Mouse (Mus musculus) heart, embryonic 14.5 days (tissue): Measurements from ENCODE around the gene Ogn. TPM values are rescaled to one million over a fixed set of nuclear protein-coding genes. Genes with fewer than 3 reads are reported as not detected.

Source experiments
- ATAC-seq: fragments of 200-750 bp; cut with Nextera tagmentation; 2 replicates; pipeline ENCODE4 v1.8.0; 2017; ENCODE audit warnings: low read depth, moderate TSS enrichment; ENCODE audit not compliant: insufficient number of reproducible peaks, insufficient read depth, low FRiP score
- H3K27ac ChIP-seq, 2 experiments: fragments of 200-500 bp in 1 of 2; fragments of 300-500 bp in 1 of 2; sonication (generic) in 1 of 2; replicated peaks in 1 of 2; 2 replicates each; pipeline ENCODE4 v1.5.1; 2012 to 2014; ENCODE audit warnings: low read depth in 2 of 2, low read length in 2 of 2, control low read depth in 1 of 2, mild to moderate bottlenecking in 1 of 2, mixed read lengths in 1 of 2; ENCODE audit not compliant: control insufficient read depth in 1 of 2, insufficient read depth in 1 of 2
- H3K27me3 ChIP-seq: fragments of 300-500 bp; sonication (generic); 2 replicates; pipeline ENCODE4 v1.6.1; 2014; ENCODE audit warnings: mild to moderate bottlenecking, low read length, control low read depth; ENCODE audit not compliant: control insufficient read depth, insufficient read depth
- H3K36me3 ChIP-seq: fragments of 300-500 bp; sonication (generic); 2 replicates; pipeline ENCODE4 v1.6.1; 2014; ENCODE audit warnings: mild to moderate bottlenecking, control low read depth, low read length, mixed read lengths; ENCODE audit not compliant: control insufficient read depth, insufficient read depth
- H3K4me1 ChIP-seq, 2 experiments: fragments of 200-500 bp in 1 of 2; fragments of 300-500 bp in 1 of 2; sonication (generic) in 1 of 2; 2 replicates each; pipeline ENCODE4 v1.6.1; 2012 to 2014; ENCODE audit warnings: low read length in 2 of 2, control low read depth in 1 of 2, mixed read lengths in 1 of 2; ENCODE audit not compliant: control insufficient read depth in 2 of 2, insufficient read depth in 2 of 2
- H3K4me2 ChIP-seq: fragments of 300-500 bp; sonication (generic); 2 replicates; pipeline ENCODE4 v1.6.1; 2014; ENCODE audit warnings: mild to moderate bottlenecking, low read length
- H3K4me3 ChIP-seq, 2 experiments: fragments of 200-500 bp in 1 of 2; fragments of 300-500 bp in 1 of 2; sonication (generic) in 1 of 2; 2 replicates each; pipeline ENCODE4 v1.5.1; 2012 to 2014; ENCODE audit warnings: low read length in 2 of 2, mild to moderate bottlenecking in 2 of 2, control low read depth in 1 of 2, low read depth in 1 of 2, moderate library complexity in 1 of 2; ENCODE audit not compliant: control insufficient read depth in 1 of 2, insufficient read depth in 1 of 2
- H3K9ac ChIP-seq: fragments of 300-500 bp; sonication (generic); 2 replicates; pipeline ENCODE4 v1.6.1; 2014; ENCODE audit warnings: mild to moderate bottlenecking, low read length
- H3K9me3 ChIP-seq: fragments of 300-500 bp; sonication (generic); 2 replicates; pipeline ENCODE4 v1.6.1; 2016; ENCODE audit warnings: low read length, control low read depth; ENCODE audit not compliant: control insufficient read depth
- WGBS: fragments of 180-500 bp; shearing (Covaris S2); extraction: QIAGEN DNeasy Blood & Tissue Kit; methylation state at CpG from one replicate; pipeline ENCODE4 v1.1.7; 2014; 5-methylcytosine and 5-hydroxymethylcytosine counted together
- polyA plus RNA-seq: library from polyadenylated mRNA; unstranded; fragments of >200 nt; fragmentation: Nextera tagmentation; extraction: Ambion mirVana; gene quantifications from 2 replicates; pipeline ENCODE4 v1.2.1, GENCODE M21; 2014

Gene Ogn
- 30.3 and 39.4 TPM in 2 replicates for polyA plus RNA-seq

DNA sequence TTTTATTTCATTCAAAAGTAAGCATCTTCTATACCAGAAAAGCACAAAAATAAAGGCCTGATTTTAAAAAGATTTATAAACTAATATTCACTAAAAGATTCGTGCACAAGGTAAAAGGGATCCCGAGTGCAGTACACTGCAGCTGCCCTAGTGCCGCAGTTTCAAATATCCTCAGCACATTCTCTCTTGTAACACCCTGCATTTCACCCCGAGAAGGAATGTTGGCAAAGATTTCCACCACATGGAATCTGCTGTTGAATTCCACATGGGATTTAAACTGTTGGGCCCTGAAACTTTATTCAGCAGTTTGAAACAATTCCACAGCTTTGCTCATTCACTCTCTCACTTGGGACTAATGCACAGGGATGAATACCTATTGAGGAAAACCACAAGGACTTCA lies at the start of gene Ogn:
Gene Ogn (plus strand): TSS at position 333 of the 400 bp plus-strand sequence.
- 0 out of 2 replicates have a peak within 1 kb of the TSS, but pooled peaks have one; percentile 2 for H3K9ac ChIP-seq
- no peaks in the 10 kb centered on the region for H3K27me3 ChIP-seq
- H3K9me3 ChIP-seq = no peaks in the 10 kb centered on the region
- no peaks in the 10 kb centered on the region for H3K36me3 ChIP-seq
- ATAC-seq = no peak
- peak within 1 kb of the TSS; percentile 25 to 56; a peak in 3 of 4 replicates for H3K27ac ChIP-seq
- 27% methylated on average over 4 of the region's 4 CpGs for WGBS
- 0 out of 4 replicates have a peak within 1 kb of the TSS, but pooled peaks of 1 of the 2 experiments have one; percentile 2 for H3K4me3 ChIP-seq
- peak within 1 kb of the TSS; percentile 44 for H3K4me2 ChIP-seq
- H3K4me1 ChIP-seq = peaks cover 0 to 4% of the 10 kb centered on the region in 2 experiments; a peak in 2 of 4 replicates

DNA sequence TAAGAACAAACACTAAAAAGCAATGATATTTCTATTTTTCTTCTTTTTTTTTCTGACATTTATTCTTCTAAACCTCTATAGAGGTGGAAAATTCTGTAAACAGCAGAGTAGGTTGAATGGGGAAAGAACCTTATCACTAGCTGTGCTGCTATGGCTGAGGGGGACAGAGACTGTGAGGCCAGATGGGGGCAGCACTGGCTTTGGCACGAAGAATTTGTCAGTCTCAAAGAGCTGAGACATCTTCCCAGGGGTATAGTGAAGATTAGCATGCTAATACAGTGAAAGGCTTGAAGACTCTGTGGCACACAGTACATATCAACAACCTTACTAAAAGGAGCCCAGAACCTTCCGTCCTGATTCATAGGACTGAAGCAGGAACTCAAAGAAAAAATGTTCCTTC lies 48.7 kb upstream of the Ogn start:
- WGBS = 31% methylated on average over 2 of the region's 2 CpGs
- H3K4me1 ChIP-seq = no peaks in the 10 kb centered on the region
- no peak for ATAC-seq

GRCm38 (mm10) chr13:49560886-49561285 lies 47.0 kb upstream of the Ogn start:
- no peak overlapping the region for H3K4me2 ChIP-seq
- no peaks in the 10 kb centered on the region for H3K4me1 ChIP-seq
- 39% methylated on average over 2 of the region's 2 CpGs for WGBS
- H3K4me3 ChIP-seq = no peak overlapping the region
- no peak overlapping the region for H3K9ac ChIP-seq
- H3K27ac ChIP-seq = no peak overlapping the region
- no peaks in the 10 kb centered on the region for H3K36me3 ChIP-seq
- H3K9me3 ChIP-seq = no peaks in the 10 kb centered on the region
- H3K27me3 ChIP-seq = no peaks in the 10 kb centered on the region
- ATAC-seq = no peak

More for the DNA sequence above, 48.7 kb upstream of the Ogn start:
- Histone ChIP-seq H3K27me3 (no peaks in the 10 kb centered on the region), H3K9ac (no peak overlapping the region), H3K9me3 (no peaks in the 10 kb centered on the region), H3K4me3 (no peak overlapping the region), H3K4me2 (no peak overlapping the region), H3K27ac (no peak overlapping the region), H3K36me3 (no peaks in the 10 kb centered on the region)

- H3K9ac ChIP-seq = no peak overlapping the region
- H3K4me2 ChIP-seq = no peak overlapping the region
- H3K4me1 ChIP-seq = no peaks in the 10 kb centered on the region
- H3K27ac ChIP-seq = no peak overlapping the region
- no peak overlapping the region for H3K4me3 ChIP-seq
- no peaks in the 10 kb centered on the region for H3K9me3 ChIP-seq
- no peaks in the 10 kb centered on the region for H3K36me3 ChIP-seq
- ATAC-seq = no peak
- H3K27me3 ChIP-seq = no peaks in the 10 kb centered on the region
- WGBS = 85% methylated on average over 1 of the region's 1 CpGs
Observed at GRCm38 (mm10) chr13:49564347-49564746, 43.5 kb upstream of the Ogn start.

DNA sequence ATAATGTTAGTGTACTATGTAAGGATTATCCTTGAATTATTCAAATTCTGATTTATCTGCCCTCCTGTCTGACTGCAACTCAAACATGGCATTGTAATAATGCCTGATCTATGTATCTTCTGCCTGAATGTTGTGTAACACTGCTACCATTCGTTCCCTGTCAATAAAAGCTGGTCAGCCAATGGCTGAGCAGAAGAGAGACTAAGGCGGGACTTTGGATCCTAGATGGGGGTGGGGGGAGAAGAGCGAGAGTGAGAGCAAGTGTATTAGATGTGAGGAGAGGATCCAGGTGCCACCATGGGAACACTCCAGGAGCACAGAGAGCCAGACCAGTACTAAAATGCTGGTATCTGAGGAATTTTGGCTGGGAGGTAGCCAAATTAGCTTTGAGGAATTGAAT lies 37.5 kb upstream of the Ogn start:
- H3K9ac ChIP-seq = no peak overlapping the region
- no peak overlapping the region for H3K4me3 ChIP-seq
- no peaks in the 10 kb centered on the region for H3K36me3 ChIP-seq
- no peak overlapping the region for H3K27ac ChIP-seq
- WGBS = 68% methylated on average over 3 of the region's 3 CpGs
- no peaks in the 10 kb centered on the region for H3K9me3 ChIP-seq
- no peaks in the 10 kb centered on the region for H3K4me1 ChIP-seq
- ATAC-seq = no peak
- H3K4me2 ChIP-seq = no peak overlapping the region
- H3K27me3 ChIP-seq = no peaks in the 10 kb centered on the region

- 72% methylated on average over 2 of the region's 2 CpGs for WGBS
- Histone ChIP-seq H3K36me3 (no peaks in the 10 kb centered on the region), H3K9ac (no peak overlapping the region), H3K27me3 (no peaks in the 10 kb centered on the region), H3K9me3 (no peaks in the 10 kb centered on the region), H3K4me1 (no peaks in the 10 kb centered on the region), H3K4me2 (no peak overlapping the region), H3K27ac (no peak overlapping the region), H3K4me3 (no peak overlapping the region)
- no peak for ATAC-seq
Observed at GRCm38 (mm10) chr13:49571418-49571817, 36.4 kb upstream of the Ogn start.

GRCm38 (mm10) chr13:49581541-49582530 lies 26.0 kb upstream of the Ogn start, which contains the start of gene Omd:
TSS of gene Omd (plus strand) at chr13:49582462.
- H3K9ac ChIP-seq = no peak within 1 kb of the TSS
- no peaks in the 10 kb centered on the region for H3K27me3 ChIP-seq
- no peak within 1 kb of the TSS for H3K4me2 ChIP-seq
- ATAC-seq = no peak
- H3K4me1 ChIP-seq = peaks cover 0 to 3% of the 10 kb centered on the region in 2 experiments; a peak in 1 of 4 replicates
- 59% methylated on average over 8 of the region's 8 CpGs for WGBS
- no peaks in the 10 kb centered on the region for H3K9me3 ChIP-seq
- no peaks in the 10 kb centered on the region for H3K36me3 ChIP-seq
- peak within 1 kb of the TSS; percentile 37 to 80; a peak in 3 of 4 replicates for H3K27ac ChIP-seq
- H3K4me3 ChIP-seq = no peak within 1 kb of the TSS
